In the genomic region with DNA sequence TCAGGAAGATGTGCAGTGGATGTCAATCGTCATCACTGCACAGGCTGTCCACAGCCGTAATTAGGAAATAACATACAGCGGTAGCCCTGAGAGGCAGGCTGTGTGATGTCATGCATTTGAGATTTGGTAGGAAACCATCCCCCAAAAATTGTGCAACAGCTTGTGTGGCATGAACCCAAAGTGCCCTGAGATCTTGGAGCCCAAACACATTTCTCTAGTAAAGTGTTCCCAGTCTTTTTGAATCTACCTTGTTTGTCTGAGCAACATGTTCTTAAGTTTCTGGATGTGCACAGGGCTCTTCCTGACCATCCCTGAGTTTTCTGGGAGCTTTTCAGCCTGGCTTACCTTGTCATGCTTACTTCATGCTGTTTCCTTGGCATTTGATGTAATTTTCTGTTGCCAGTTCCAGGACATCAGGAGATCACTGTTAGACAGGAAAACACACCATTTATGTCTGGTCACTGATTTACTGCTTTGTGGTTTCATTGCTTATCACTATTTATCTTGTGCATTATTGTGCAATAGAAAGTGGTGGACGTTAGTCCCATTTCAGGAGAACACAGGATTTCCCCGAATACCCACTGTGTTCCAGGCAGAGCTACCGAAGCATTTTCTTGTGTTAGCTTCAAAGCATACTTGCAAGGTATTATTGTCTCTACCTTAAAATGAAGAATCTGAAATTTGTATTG, we compare ENCODE assay signal across 13 mouse cellular contexts. TPM values are rescaled to one million over a fixed set of nuclear protein-coding genes. Genes with fewer than 3 reads are reported as not detected.
DNase-seq lines count a peak whose midpoint lies in the region; ATAC-seq and TF ChIP-seq lines count a peak whose summit lies in the region.
"Had no signal": no experiment of that assay in that cellular context is flagged by ENCODE, and none has a peak within 500 bp of the region (broad histone marks: within the 10 kb centered on the region; RNA-seq: fewer than 3 reads in every experiment).

No protein-coding gene starts in this region.

- TF ChIP-seq CTCF in hindbrain, postnatal 0 days (IDR thresholded peaks at IDR 0.05; ENCODE audit: low read depth): no peak

- 92% methylated on average over 6 of the region's 6 CpGs for WGBS in limb, embryonic 10.5 days
- WGBS in hindbrain, postnatal 0 days: 89% methylated on average over 6 of the region's 6 CpGs

- H3K4me2 ChIP-seq in hindbrain, postnatal 0 days (ENCODE audit: low read depth, low read length): no peak overlapping the region
- H3K4me2 ChIP-seq: hindbrain, embryonic 15.5 days; lung, embryonic 15.5 days had no signal

- peak; percentile 7 to 8 for DNase-seq in cerebellum, adult 18-20 months
- DNase-seq in cerebellum, adult 11-12 months: no peak
- DNase-seq in adrenal gland, adult 2 months: peak; percentile 77
- peak; percentile 36 for DNase-seq in fat pad, adult 2 months (ENCODE audit: extremely low read depth, low read depth, low spot score)
- DNase-seq in lung, postnatal 14 days: peak; percentile 62
- no peak for DNase-seq in limb, embryonic 10.5 days (ENCODE audit: low spot score)
- DNase-seq in hindbrain, postnatal 0 days (ENCODE audit: low spot score): no peak
- DNase-seq in layer of hippocampus, adult 11-12 months (ENCODE audit: low spot score): no peak
- DNase-seq: gastrocnemius, postnatal 36 days; right cerebral cortex, adult 18-20 months had no signal

- H3K9me3 ChIP-seq in limb, embryonic 10.5 days (replicated peaks): no peaks in the 10 kb centered on the region
- H3K9me3 ChIP-seq in hindbrain, postnatal 0 days (ENCODE audit: low read length): no peaks in the 10 kb centered on the region
- H3K9me3 ChIP-seq: hindbrain, embryonic 15.5 days; lung, embryonic 15.5 days had no signal

- no peak overlapping the region for H3K4me3 ChIP-seq in limb, embryonic 10.5 days
- no peak overlapping the region for H3K4me3 ChIP-seq in hindbrain, postnatal 0 days (ENCODE audit: low read length)
- H3K4me3 ChIP-seq: erythroblast, embryonic 14.5 days; hindbrain, embryonic 15.5 days; lung, embryonic 15.5 days had no signal

- no peak for ATAC-seq in hindbrain, postnatal 0 days

- no peaks in the 10 kb centered on the region for H3K36me3 ChIP-seq in limb, embryonic 10.5 days
- H3K36me3 ChIP-seq in hindbrain, postnatal 0 days (ENCODE audit: insufficient read depth, low read length): no peaks in the 10 kb centered on the region
- H3K36me3 ChIP-seq: hindbrain, embryonic 15.5 days; lung, embryonic 15.5 days had no signal

- H3K27ac ChIP-seq in limb, embryonic 10.5 days: no peak overlapping the region
- H3K27ac ChIP-seq in hindbrain, postnatal 0 days: no peak overlapping the region
- H3K27ac ChIP-seq: hindbrain, embryonic 15.5 days; lung, embryonic 15.5 days had no signal

- H3K9ac ChIP-seq in hindbrain, postnatal 0 days (replicated peaks; ENCODE audit: low read length): no peak overlapping the region
- H3K9ac ChIP-seq: hindbrain, embryonic 15.5 days; lung, embryonic 15.5 days had no signal

- no peaks in the 10 kb centered on the region for H3K27me3 ChIP-seq in limb, embryonic 10.5 days (ENCODE audit: low read depth, poor library complexity, severe bottlenecking)
- H3K27me3 ChIP-seq in hindbrain, postnatal 0 days (ENCODE audit: insufficient read depth, low read length): no peaks in the 10 kb centered on the region
- H3K27me3 ChIP-seq: hindbrain, embryonic 15.5 days; lung, embryonic 15.5 days had no signal

- no peaks in the 10 kb centered on the region for H3K4me1 ChIP-seq in limb, embryonic 10.5 days
- H3K4me1 ChIP-seq in hindbrain, postnatal 0 days (ENCODE audit: insufficient read depth, low read length): no peaks in the 10 kb centered on the region
- H3K4me1 ChIP-seq: hindbrain, embryonic 15.5 days had no signal

RNA-seq across cellular contexts. Expression of a gene that starts 32.3 kb away (rescaled TPM):
- 100 to 1,000 TPM; 123 to 150 TPM for total RNA-seq in adrenal gland, adult 2 months (2021)
- polyA plus RNA-seq in adrenal gland, adult 2 months (2012; rRNA removed): 7.0 and 7.5 TPM in 2 replicates
- polyA plus RNA-seq in limb, embryonic 10.5 days (2016; fragmentation: Nextera tagmentation; extraction: Ambion mirVana): 20.4 and 22.7 TPM in 2 replicates
- 30.2 and 31.0 TPM in 2 replicates for total RNA-seq in hindbrain, postnatal 0 days (2014; rRNA removed)
- 18.1 and 18.7 TPM in 2 replicates for polyA plus RNA-seq in hindbrain, postnatal 0 days (2015; fragmentation: Nextera tagmentation; extraction: Ambion mirVana)

Comparison
In these comparisons a context has a peak if more than half of its experiments do, and no peak if none do; other contexts are left out.
1. DNase-seq: peak in cerebellum, adult 18-20 months (2 of 2), adrenal gland, adult 2 months (single experiment), fat pad, adult 2 months (single experiment) and lung, postnatal 14 days (single experiment); none in cerebellum, adult 11-12 months (single experiment), limb, embryonic 10.5 days (single experiment), hindbrain, postnatal 0 days (single experiment) and layer of hippocampus, adult 11-12 months (single experiment).